Mouse (Mus musculus) intestine, postnatal 0 days (tissue): ENCODE results near the gene Efcab11. TPM values are rescaled to one million over a fixed set of nuclear protein-coding genes. Genes with fewer than 3 reads are reported as not detected.
"Not testable (repeated sequence)": the region's sequence is repeated elsewhere in the genome, so short reads cannot be mapped to it uniquely, and the experiment has no call there.

Source experiments
- ATAC-seq: fragments of 200-750 bp; cut with Nextera tagmentation; 2 replicates; pipeline ENCODE4 v1.8.0; 2017; ENCODE audit warnings: mild to moderate bottlenecking, moderate TSS enrichment, moderate library complexity
- H3K27ac ChIP-seq: fragments of 300-500 bp; sonication (generic); 2 replicates; pipeline ENCODE4 v1.5.1; 2014; ENCODE audit warnings: mild to moderate bottlenecking, low read depth, low read length, moderate library complexity
- H3K27me3 ChIP-seq: fragments of 300-500 bp; sonication (generic); replicated peaks from 2 replicates; pipeline ENCODE4 v1.6.1; 2014; ENCODE audit warnings: low read length, mixed read lengths; ENCODE audit not compliant: control insufficient read depth, insufficient read depth
- H3K36me3 ChIP-seq: fragments of 300-500 bp; sonication (generic); 2 replicates; pipeline ENCODE4 v1.6.1; 2014; ENCODE audit warnings: mild to moderate bottlenecking, moderate library complexity; ENCODE audit not compliant: control insufficient read depth, insufficient read depth
- H3K4me1 ChIP-seq: fragments of 300-500 bp; sonication (generic); replicated peaks from 2 replicates; pipeline ENCODE4 v1.6.1; 2014; ENCODE audit warnings: antibody characterized with exemption, low read length, mixed read lengths; ENCODE audit not compliant: control insufficient read depth, insufficient read depth
- H3K4me2 ChIP-seq: fragments of 300-500 bp; sonication (generic); replicated peaks from 2 replicates; pipeline ENCODE4 v1.6.1; 2014; ENCODE audit warnings: low read depth, mild to moderate bottlenecking, moderate library complexity
- H3K4me3 ChIP-seq: fragments of 300-500 bp; sonication (generic); 2 replicates; pipeline ENCODE4 v1.5.1; 2014; ENCODE audit warnings: low read depth, low read length
- H3K9ac ChIP-seq: fragments of 300-500 bp; sonication (generic); 2 replicates; pipeline ENCODE4 v1.6.1; 2014; ENCODE audit warnings: mild to moderate bottlenecking, low read depth, low read length
- H3K9me3 ChIP-seq: fragments of 300-500 bp; sonication (generic); 2 replicates; pipeline ENCODE4 v1.6.1; 2016; ENCODE audit warnings: mixed run types; ENCODE audit not compliant: control insufficient read depth
- CTCF ChIP-seq: sonication (generic); IDR thresholded peaks from 2 replicates; pipeline ENCODE4 v1.5.1; 2016; ENCODE audit warnings: low read depth, mild to moderate bottlenecking, control low read depth, antibody characterized with exemption, moderate library complexity
- WGBS: fragments of 180-500 bp; shearing (Covaris S2); extraction: QIAGEN DNeasy Blood & Tissue Kit; methylation state at CpG from one replicate; pipeline ENCODE4 v1.1.7; 2014; 5-methylcytosine and 5-hydroxymethylcytosine counted together
- polyA plus RNA-seq: library from polyadenylated mRNA; unstranded; fragments of >200 nt; fragmentation: Nextera tagmentation; extraction: Ambion mirVana; gene quantifications from 2 replicates; pipeline ENCODE4 v1.2.1, GENCODE M21; 2015

Gene Efcab11
- polyA plus RNA-seq, 1 experiment from 2014 or later, result 3.2 TPM

DNA sequence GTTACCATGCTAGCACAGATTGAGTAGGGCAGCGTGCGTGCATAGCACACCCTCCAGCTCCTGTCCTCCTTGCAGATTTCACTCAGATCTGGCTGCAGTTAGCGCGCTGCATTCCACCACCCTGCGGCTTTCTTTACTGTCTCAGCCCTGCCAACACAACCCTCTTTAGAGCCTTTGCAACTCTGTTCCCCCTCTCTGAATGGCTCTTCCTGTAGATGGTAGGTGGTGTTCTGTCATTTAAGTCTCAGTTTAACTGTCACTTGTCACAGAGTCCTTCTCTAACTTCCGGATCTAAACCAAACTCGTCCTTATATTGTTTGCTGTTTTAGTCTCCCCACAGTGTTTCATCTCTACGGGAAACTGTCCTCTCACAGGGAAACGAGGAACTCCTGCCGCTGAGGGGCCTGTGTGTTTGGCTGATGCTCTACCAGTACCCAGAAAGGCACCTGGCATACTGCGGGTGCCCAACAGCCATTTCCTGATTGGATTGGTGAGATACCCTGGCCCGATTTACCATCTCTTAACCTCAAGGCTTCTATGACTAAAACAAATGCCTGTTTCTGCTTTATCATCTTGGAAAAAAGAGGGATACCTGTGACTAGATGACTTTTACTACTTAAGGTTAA is 62.8 kb downstream of the Efcab11 start:
- no peaks in the 10 kb centered on the region for H3K27me3 ChIP-seq
- ATAC-seq, result no peak
- TF ChIP-seq CTCF, result no peak
- no peak overlapping the region for H3K4me3 ChIP-seq
- 87% methylated on average over 12 of the region's 12 CpGs for WGBS
- no peak overlapping the region for H3K27ac ChIP-seq
- H3K9me3 ChIP-seq, result no peaks in the 10 kb centered on the region
- H3K4me2 ChIP-seq, result no peak overlapping the region
- H3K36me3 ChIP-seq, result no peaks in the 10 kb centered on the region
- no peaks in the 10 kb centered on the region for H3K4me1 ChIP-seq
- no peak overlapping the region for H3K9ac ChIP-seq

DNA sequence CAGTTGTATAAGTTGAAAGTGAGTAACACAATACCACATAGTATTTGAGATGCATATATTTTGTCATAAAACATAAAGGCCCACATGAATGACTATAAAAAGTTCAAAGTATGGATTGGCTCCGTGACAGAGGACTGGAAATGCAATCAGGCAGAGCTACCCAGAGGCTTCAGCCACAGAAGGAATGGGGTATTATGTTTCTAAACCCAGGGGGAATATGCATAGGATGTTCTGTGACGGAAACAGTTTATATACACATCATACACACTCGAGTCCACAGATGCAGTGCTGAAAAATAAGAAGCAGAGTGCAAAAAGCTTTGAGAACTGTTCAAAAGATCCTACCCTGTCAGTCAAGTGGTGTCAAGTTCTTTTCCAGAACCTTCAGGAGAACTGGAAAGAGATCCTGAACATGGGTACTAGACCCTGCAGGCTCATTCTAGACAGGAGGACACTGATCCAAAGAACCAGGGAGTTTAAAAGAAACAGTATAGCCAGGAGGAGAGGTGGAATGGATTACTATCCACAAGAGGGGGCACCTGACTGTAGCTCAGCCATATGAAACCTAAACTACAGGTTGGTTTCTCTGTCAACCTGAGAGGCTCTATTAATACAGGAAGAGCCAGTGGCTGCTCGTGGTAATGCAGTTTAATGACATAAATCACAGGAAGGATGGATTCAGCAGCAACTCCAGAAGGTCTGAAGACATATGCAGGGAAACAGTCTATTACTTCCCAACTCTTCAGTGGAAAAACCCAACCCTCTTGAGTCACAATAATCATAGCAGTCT is 64.9 kb downstream of the Efcab11 start:
- 59% methylated on average over 4 of the region's 4 CpGs for WGBS
- Histone ChIP-seq H3K9me3 (no peaks in the 10 kb centered on the region), H3K4me2 (no peak overlapping the region), H3K4me3 (no peak overlapping the region), H3K27me3 (no peaks in the 10 kb centered on the region), H3K9ac (no peak overlapping the region), H3K36me3 (no peaks in the 10 kb centered on the region), H3K27ac (no peak overlapping the region), H3K4me1 (no peaks in the 10 kb centered on the region)
- peak; percentile 51 for TF ChIP-seq CTCF
- ATAC-seq, result no peak

DNA sequence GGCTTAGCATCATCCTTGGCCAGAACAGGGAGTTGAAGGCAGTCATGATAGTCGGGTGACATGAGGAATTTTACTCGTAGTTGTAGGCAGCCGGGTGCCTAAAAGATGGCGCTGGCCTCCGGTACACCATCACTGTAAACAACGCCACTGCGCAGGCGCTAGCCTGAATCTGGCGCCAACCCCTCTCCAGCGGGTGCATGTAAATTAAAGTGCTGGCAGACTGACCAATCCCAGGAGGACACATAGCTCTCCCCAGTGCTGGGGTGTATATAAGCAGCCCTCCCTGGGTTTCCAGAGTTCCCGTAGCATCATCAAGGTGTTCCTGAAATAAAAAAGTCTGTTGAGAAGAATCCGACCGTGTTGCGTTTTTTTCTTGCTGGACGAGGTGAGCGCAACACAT is 66.2 kb downstream of the Efcab11 start:
- not testable (repeated sequence) for H3K36me3 ChIP-seq, H3K9me3 ChIP-seq, H3K27me3 ChIP-seq, H3K4me1 ChIP-seq, H3K4me3 ChIP-seq, ATAC-seq, H3K27ac ChIP-seq, H3K4me2 ChIP-seq, H3K9ac ChIP-seq
- 95% methylated on average over 16 of the region's 16 CpGs for WGBS

- Histone ChIP-seq H3K4me3 (no peak overlapping the region), H3K27ac (no peak overlapping the region), H3K4me2 (no peak overlapping the region), H3K4me1 (no peaks in the 10 kb centered on the region), H3K9me3 (no peaks in the 10 kb centered on the region), H3K9ac (no peak overlapping the region), H3K27me3 (no peaks in the 10 kb centered on the region), H3K36me3 (no peaks in the 10 kb centered on the region)
- no peak for ATAC-seq
- WGBS, result 21% methylated on average over 8 of the region's 8 CpGs
- no peak for TF ChIP-seq CTCF
Measured at GRCm38 (mm10) chr12:99815244-99815643, 69.0 kb downstream of the Efcab11 start.

GRCm38 (mm10) chr12:99807891-99808290 is 76.3 kb downstream of the Efcab11 start:
- no peak for TF ChIP-seq CTCF
- no peaks in the 10 kb centered on the region for H3K4me1 ChIP-seq
- H3K4me2 ChIP-seq, result no peak overlapping the region
- H3K27ac ChIP-seq, result no peak overlapping the region
- H3K27me3 ChIP-seq, result no peaks in the 10 kb centered on the region
- H3K9ac ChIP-seq, result no peak overlapping the region
- H3K36me3 ChIP-seq, result no peaks in the 10 kb centered on the region
- no peak for ATAC-seq
- H3K4me3 ChIP-seq, result no peak overlapping the region
- WGBS, result 71% methylated on average over 5 of the region's 5 CpGs
- no peaks in the 10 kb centered on the region for H3K9me3 ChIP-seq

DNA sequence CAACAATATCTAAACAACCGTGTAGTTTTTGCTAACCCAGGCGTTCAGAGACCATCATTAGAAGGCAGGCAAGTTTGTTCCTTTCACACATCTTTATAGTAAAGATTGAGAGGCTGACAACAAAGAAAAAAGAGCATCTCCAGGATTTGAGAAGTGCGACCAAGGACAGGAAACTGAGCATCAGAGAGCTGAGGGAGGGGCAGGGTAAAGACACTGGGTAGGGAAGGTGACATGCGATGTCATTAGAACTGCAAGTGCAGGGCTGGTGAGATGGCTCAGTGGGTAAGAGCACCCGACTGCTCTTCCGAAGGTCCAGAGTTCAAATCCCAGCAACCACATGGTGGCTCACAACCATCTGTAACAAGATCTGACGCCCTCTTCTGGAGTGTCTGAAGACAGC is 77.5 kb downstream of the Efcab11 start:
- not testable (repeated sequence) for H3K9ac ChIP-seq, H3K4me3 ChIP-seq, H3K4me2 ChIP-seq, ATAC-seq, H3K27ac ChIP-seq, H3K9me3 ChIP-seq, H3K4me1 ChIP-seq, H3K27me3 ChIP-seq, H3K36me3 ChIP-seq
- WGBS, result 91% methylated on average over 6 of the region's 7 CpGs
